Mouse (Mus musculus) lung, adult 2 months (tissue): ENCODE data around the gene Clrn3. TPM values are rescaled to one million over a fixed set of nuclear protein-coding genes. Genes with fewer than 3 reads are reported as not detected.

Experiments used
- DNase-seq: peaks from one replicate; pipeline ENCODE4 v3.0.0; 2022
- H3K4me1 ChIP-seq: fragments of 200-500 bp; 2 replicates; pipeline ENCODE4 v1.6.1; 2011; ENCODE audit warnings: low read length; ENCODE audit not compliant: control insufficient read depth, insufficient read depth
- H3K4me3 ChIP-seq: fragments of 200-500 bp; replicated peaks from 2 replicates; pipeline ENCODE3; 2011; ENCODE audit warnings: low read depth, mild to moderate bottlenecking, control low read depth, low read length; ENCODE audit errors: extremely low read depth
- CTCF ChIP-seq: fragments of 200-500 bp; IDR thresholded peaks from 2 replicates; pipeline ENCODE4 v1.5.1; 2011; ENCODE audit warnings: mild to moderate bottlenecking, low read length, control low read depth; ENCODE audit not compliant: insufficient read depth
- POLR2A ChIP-seq: fragments of 200-500 bp; IDR thresholded peaks from 2 replicates; pipeline ENCODE4 v1.6.1; 2011; ENCODE audit warnings: low read depth, mild to moderate bottlenecking, control low read depth, low read length, borderline replicate concordance; ENCODE audit errors: extremely low read depth
- WGBS: fragments of 180-500 bp; shearing (Covaris S2); methylation state at CpG from one replicate; pipeline ENCODE4 v1.1.7; 2018; 5-methylcytosine and 5-hydroxymethylcytosine counted together
- polyA plus RNA-seq: library from polyadenylated mRNA; depleted of rRNA; stranded (reverse); fragments of >200 nt; gene quantifications from 2 replicates; pipeline ENCODE4 v1.2.3, GENCODE M21; 2012

The Clrn3 gene
- polyA plus RNA-seq, 1 experiment = not detected

- no peak for DNase-seq
- peak; percentile 32 for TF ChIP-seq CTCF
- TF ChIP-seq POLR2A = no peak
- WGBS = 41% methylated on average over 3 of the region's 3 CpGs
- no peak overlapping the region for H3K4me3 ChIP-seq
- no peaks in the 10 kb centered on the region for H3K4me1 ChIP-seq
These were observed 33.2 kb downstream of the Clrn3 start for GRCm38 (mm10) chr7:135495303-135495702.

- TF ChIP-seq CTCF (no peak), POLR2A (no peak)
- DNase-seq = no peak
- 41% methylated on average over 8 of the region's 8 CpGs for WGBS
These were observed 38.0 kb downstream of the Clrn3 start for GRCm38 (mm10) chr7:135490500-135490886.

GRCm38 (mm10) chr7:135489724-135490499 lies 38.5 kb downstream of the Clrn3 start:
- Histone ChIP-seq H3K4me3 (no peak overlapping the region), H3K4me1 (no peaks in the 10 kb centered on the region)
- WGBS = 65% methylated on average over 9 of the region's 9 CpGs
- no peak for TF ChIP-seq CTCF
- TF ChIP-seq POLR2A = no peak
- no peak for DNase-seq

More at GRCm38 (mm10) chr7:135490500-135490886, 38.0 kb downstream of the Clrn3 start:
- no peak overlapping the region for H3K4me3 ChIP-seq
- no peaks in the 10 kb centered on the region for H3K4me1 ChIP-seq

GRCm38 (mm10) chr7:135488214-135488810 lies 40.1 kb downstream of the Clrn3 start:
- 59% methylated on average over 6 of the region's 6 CpGs for WGBS
- no peak overlapping the region for H3K4me3 ChIP-seq
- no peaks in the 10 kb centered on the region for H3K4me1 ChIP-seq
- TF ChIP-seq CTCF (peak; percentile 38), POLR2A (no peak)
- no peak for DNase-seq

- no peak overlapping the region for H3K4me3 ChIP-seq
- peak; percentile 58 for DNase-seq
- 25% methylated on average over 4 of the region's 4 CpGs for whole genome bisulfite sequencing
- no peak for TF ChIP-seq POLR2A
- TF ChIP-seq CTCF = peak; percentile 89
- no peaks in the 10 kb centered on the region for H3K4me1 ChIP-seq
These were observed 41.0 kb downstream of the Clrn3 start for GRCm38 (mm10) chr7:135487423-135487822.

GRCm38 (mm10) chr7:135486645-135487382 lies 41.6 kb downstream of the Clrn3 start:
- no peak for TF ChIP-seq CTCF
- DNase-seq = no peak
- 67% methylated on average over 10 of the region's 10 CpGs for WGBS
- no peaks in the 10 kb centered on the region for H3K4me1 ChIP-seq
- H3K4me3 ChIP-seq = no peak overlapping the region

- WGBS = 37% methylated on average over 12 of the region's 12 CpGs
- no peaks in the 10 kb centered on the region for H3K4me1 ChIP-seq
- no peak for DNase-seq
- no peak for TF ChIP-seq POLR2A
- TF ChIP-seq CTCF = no peak
- no peak overlapping the region for H3K4me3 ChIP-seq
These were observed 42.6 kb downstream of the Clrn3 start for GRCm38 (mm10) chr7:135485796-135486410.

GRCm38 (mm10) chr7:135485116-135485795 lies 43.2 kb downstream of the Clrn3 start:
- Histone ChIP-seq H3K4me3 (no peak overlapping the region), H3K4me1 (no peaks in the 10 kb centered on the region)
- no peak for DNase-seq
- WGBS = 27% methylated on average over 10 of the region's 10 CpGs
- TF ChIP-seq CTCF = no peak
- no peak for TF ChIP-seq POLR2A

GRCm38 (mm10) chr7:135484341-135484740 lies 44.1 kb downstream of the Clrn3 start:
- no peak for TF ChIP-seq CTCF
- DNase-seq = no peak
- Histone ChIP-seq H3K4me3 (no peak overlapping the region), H3K4me1 (no peaks in the 10 kb centered on the region)
- WGBS = 60% methylated on average over 11 of the region's 11 CpGs
